Mouse (Mus musculus): ENCODE data around the gene Xpo6. TPM values are rescaled to one million over a fixed set of nuclear protein-coding genes. Genes with fewer than 3 reads are reported as not detected.
A peak's percentile ranks its signal among the peaks of the same experiment; 100 is the strongest.

Xpo6 gene
- polyA plus RNA-seq, 1 experiment = 174 TPM

GRCm38 (mm10) chr7:126082286-126082741, 118.0 kb downstream of the Xpo6 start, which contains the start of gene Gsg1l:
Gene Gsg1l (minus strand): TSS chr7:126082411.
- DNase-seq (ENCODE audit: extremely low spot score in 1 of 2, low spot score in 1 of 2) = peak in 1 of 2 experiments; percentile 48

- no peak for DNase-seq (ENCODE audit: extremely low spot score in 1 of 2, low spot score in 1 of 2)
These were observed 118.5 kb downstream of the Xpo6 start for GRCm38 (mm10) chr7:126081727-126082285.

GRCm38 (mm10) chr7:126080949-126081654, 119.2 kb downstream of the Xpo6 start:
- peak in 1 of 2 experiments; percentile 55 for DNase-seq (ENCODE audit: extremely low spot score in 1 of 2, low spot score in 1 of 2)

- no peak for DNase-seq (ENCODE audit: extremely low spot score in 1 of 2, low spot score in 1 of 2)
These were observed 123.4 kb downstream of the Xpo6 start for GRCm38 (mm10) chr7:126076935-126077334.

- DNase-seq (ENCODE audit: extremely low spot score in 1 of 2, low spot score in 1 of 2) = no peak
These were observed 125.2 kb downstream of the Xpo6 start for GRCm38 (mm10) chr7:126075058-126075457.

GRCm38 (mm10) chr7:126070321-126070720, 130.0 kb downstream of the Xpo6 start:
- no peak for DNase-seq (ENCODE audit: extremely low spot score in 1 of 2, low spot score in 1 of 2)

GRCm38 (mm10) chr7:126066777-126067176, 133.5 kb downstream of the Xpo6 start:
- DNase-seq (ENCODE audit: extremely low spot score in 1 of 2, low spot score in 1 of 2) = peak in 1 of 2 experiments; percentile 79

GRCm38 (mm10) chr7:126065243-126065876, 134.9 kb downstream of the Xpo6 start:
- no peak for DNase-seq (ENCODE audit: extremely low spot score in 1 of 2, low spot score in 1 of 2)

GRCm38 (mm10) chr7:126062228-126062627, 138.1 kb downstream of the Xpo6 start:
- no peak for DNase-seq (ENCODE audit: extremely low spot score in 1 of 2, low spot score in 1 of 2)

- DNase-seq (ENCODE audit: extremely low spot score in 1 of 2, low spot score in 1 of 2) = no peak
These were observed 141.4 kb downstream of the Xpo6 start for GRCm38 (mm10) chr7:126058918-126059317.

GRCm38 (mm10) chr7:126057332-126057914, 142.9 kb downstream of the Xpo6 start:
- no peak for DNase-seq (ENCODE audit: extremely low spot score in 1 of 2, low spot score in 1 of 2)

GRCm38 (mm10) chr7:126054574-126054973, 145.7 kb downstream of the Xpo6 start:
- DNase-seq (ENCODE audit: extremely low spot score in 1 of 2, low spot score in 1 of 2) = no peak

GRCm38 (mm10) chr7:126053618-126054017, 146.7 kb downstream of the Xpo6 start:
- DNase-seq (ENCODE audit: extremely low spot score in 1 of 2, low spot score in 1 of 2) = no peak

GRCm38 (mm10) chr7:126051910-126052309, 148.4 kb downstream of the Xpo6 start:
- DNase-seq (ENCODE audit: extremely low spot score in 1 of 2, low spot score in 1 of 2) = no peak

Other genes starting within 250 kb of the Xpo6 start
- 47.9 and 61.1 TPM in 2 replicates for gene Gsg1l, start 118.1 kb downstream of the Xpo6 start, polyA plus RNA-seq (2012; rRNA removed)
- 54.4 and 56.0 TPM in 2 replicates for gene Sbk1, start 72.1 kb upstream of the Xpo6 start, polyA plus RNA-seq (2012; rRNA removed)
- gene Lat, start 169.1 kb upstream of the Xpo6 start, polyA plus RNA-seq (2012; rRNA removed) = 1.3 and 3.1 TPM in 2 replicates
- 148 and 159 TPM in 2 replicates for gene Spns1, start 176.9 kb upstream of the Xpo6 start, polyA plus RNA-seq (2012; rRNA removed)
- gene Nfatc2ip, start 196.2 kb upstream of the Xpo6 start, polyA plus RNA-seq (2012; rRNA removed) = 6.6 and 6.8 TPM in 2 replicates
- 0.14 and 0.27 TPM in 2 replicates for gene Cd19, start 214.4 kb upstream of the Xpo6 start, polyA plus RNA-seq (2012; rRNA removed)
- 22.0 and 25.4 TPM in 2 replicates for gene Rabep2, start 228.3 kb upstream of the Xpo6 start, polyA plus RNA-seq (2012; rRNA removed)